ENCODE assay signal across 32 mouse cellular contexts in genomic region chr7:107253355-107253754, GRCm38 (mm10). TPM values are rescaled to one million over a fixed set of nuclear protein-coding genes. Genes with fewer than 3 reads are reported as not detected.
"Had no signal": no experiment of that assay in that cellular context is flagged by ENCODE, and none has a peak within 500 bp of the region (broad histone marks: within the 10 kb centered on the region; RNA-seq: fewer than 3 reads in every experiment).

No protein-coding gene starts in this region.

- H3K36me3 ChIP-seq: limb, embryonic 10.5 days; limb, embryonic 13.5 days; liver, embryonic 12.5 days; liver, embryonic 15.5 days; lung, embryonic 15.5 days; midbrain, embryonic 10.5 days; midbrain, embryonic 13.5 days; neural tube, embryonic 13.5 days had no signal

- ATAC-seq: intestine, postnatal 0 days; liver, embryonic 12.5 days; midbrain, embryonic 13.5 days; midbrain, embryonic 16.5 days had no signal

- H3K27ac ChIP-seq: kidney, postnatal 0 days; layer of hippocampus, adult 2 months; limb, embryonic 10.5 days; limb, embryonic 13.5 days; liver, embryonic 12.5 days; liver, embryonic 15.5 days; lung, embryonic 15.5 days; midbrain, embryonic 10.5 days; midbrain, embryonic 13.5 days; neural tube, embryonic 13.5 days; stomach, postnatal 0 days had no signal

- H3K9me3 ChIP-seq: limb, embryonic 10.5 days; limb, embryonic 13.5 days; liver, embryonic 12.5 days; liver, embryonic 15.5 days; lung, embryonic 15.5 days; megakaryocyte, embryonic 14.5 days; midbrain, embryonic 10.5 days; midbrain, embryonic 13.5 days; neural tube, embryonic 13.5 days had no signal

- H3K27me3 ChIP-seq: limb, embryonic 13.5 days; liver, embryonic 12.5 days; liver, embryonic 15.5 days; lung, embryonic 15.5 days; megakaryocyte, embryonic 14.5 days; midbrain, embryonic 13.5 days; neural tube, embryonic 13.5 days had no signal

- DNase-seq: kidney, adult 2 months; kidney, postnatal 25 days; layer of hippocampus, adult 9-11 months; liver; lung, adult 18-20 months; lung, postnatal 10 days; lung, postnatal 36 days; retina, postnatal 1 day; thymus, postnatal 25 days had no signal

- H3K4me1 ChIP-seq: limb, embryonic 10.5 days; limb, embryonic 13.5 days; liver, embryonic 12.5 days; liver, embryonic 15.5 days; lung, embryonic 15.5 days; megakaryocyte, embryonic 14.5 days; midbrain, embryonic 10.5 days; midbrain, embryonic 13.5 days; neural tube, embryonic 13.5 days had no signal

- H3K9ac ChIP-seq: limb, embryonic 13.5 days; liver, embryonic 12.5 days; liver, embryonic 15.5 days; lung, embryonic 15.5 days; midbrain, embryonic 13.5 days; neural tube, embryonic 13.5 days had no signal

- H3K4me3 ChIP-seq: layer of hippocampus, adult 2 months; limb, embryonic 10.5 days; limb, embryonic 13.5 days; liver, embryonic 12.5 days; liver, embryonic 15.5 days; lung, embryonic 15.5 days; megakaryocyte, embryonic 14.5 days; midbrain, embryonic 10.5 days; midbrain, embryonic 13.5 days; myocyte; neural tube, embryonic 13.5 days had no signal

- H3K4me2 ChIP-seq: limb, embryonic 13.5 days; liver, embryonic 12.5 days; liver, embryonic 15.5 days; lung, embryonic 15.5 days; midbrain, embryonic 13.5 days; neural tube, embryonic 13.5 days had no signal

RNA-seq across cellular contexts. Expression of gene Rbmxl2, which starts 44.1 kb away (rescaled TPM):
- total RNA-seq: layer of hippocampus, adult 2 months; layer of hippocampus, postnatal 25 days; left cerebral cortex, adult 8-10 months; monocyte, adult 5-6 weeks; neutrophil, adult 5-6 weeks had no signal
- polyA plus RNA-seq: intestine, postnatal 0 days; kidney, adult 2 months; kidney, embryonic 14.5 days; kidney, postnatal 0 days; large intestine, adult 2 months; limb, embryonic 10.5 days; limb, embryonic 13.5 days; liver, embryonic 12.5 days; liver, embryonic 15.5 days; lung, embryonic 15.5 days; midbrain, embryonic 10.5 days; midbrain, embryonic 13.5 days; midbrain, embryonic 16.5 days; myocyte; neural tube, embryonic 13.5 days; stomach, embryonic 14.5 days; stomach, postnatal 0 days; thymus, postnatal 0 days had no signal
